Mouse (Mus musculus): Measurements from ENCODE around the gene Diexf.

- TF ChIP-seq CTCF (IDR thresholded peaks at IDR 0.05; ENCODE audit: borderline replicate concordance, insufficient read depth, low read length): no peak
- peak; percentile 98 for TF ChIP-seq POLR2A (IDR thresholded peaks at IDR 0.05; ENCODE audit: low read depth, low read length)
These were observed 43.1 kb upstream of the Diexf start for GRCm38 (mm10) chr1:193172991-193173809.

All from embryonic fibroblast, embryonic 13.5 days (primary cell).